Mouse (Mus musculus): ENCODE results near the gene Ccdc14.
A peak's percentile ranks its signal among the peaks of the same experiment; 100 is the strongest.
"Not testable (repeated sequence)": the region's sequence is repeated elsewhere in the genome, so short reads cannot be mapped to it uniquely, and the experiment has no call there.

Gene Ccdc14

DNA sequence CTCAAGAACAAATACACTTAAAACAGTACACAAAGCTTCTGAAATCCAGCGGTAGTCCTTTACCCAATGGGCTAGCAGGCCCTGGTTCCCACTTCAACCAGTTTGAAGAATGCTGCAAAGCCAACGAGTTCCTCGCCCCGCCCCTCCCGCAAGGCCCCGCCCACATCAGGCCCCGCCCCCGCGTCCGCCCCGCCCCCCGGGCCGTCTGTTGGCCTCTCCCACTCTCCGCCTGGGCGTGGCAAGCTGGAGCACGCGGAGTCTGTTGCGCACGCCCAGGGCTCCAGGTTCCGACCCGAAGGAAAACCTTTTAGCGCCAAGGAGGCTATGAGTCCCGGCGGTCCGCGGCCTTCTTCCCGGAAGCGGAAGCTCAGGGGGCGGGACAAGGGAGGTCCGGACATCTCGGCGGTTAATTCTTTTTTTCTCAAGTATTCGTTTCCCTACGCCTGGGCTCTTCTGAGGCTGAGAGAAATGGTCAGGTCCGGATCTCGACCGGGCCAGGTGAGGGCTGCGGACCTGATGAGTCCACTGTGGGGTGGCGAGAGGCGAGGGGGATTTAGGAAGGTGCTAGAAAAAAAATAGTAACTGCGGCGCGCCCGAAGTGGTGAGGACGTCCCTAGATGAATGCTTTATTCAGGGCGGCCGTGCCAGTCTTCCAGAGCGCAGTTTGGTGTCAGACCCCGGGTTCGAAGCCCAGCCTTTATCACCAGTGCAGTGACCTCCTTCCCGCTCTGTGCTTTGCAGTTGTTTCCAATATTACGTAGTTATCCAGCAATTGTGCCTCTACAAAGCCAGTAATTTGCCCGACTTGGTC, at the start of gene Ccdc14:
Gene Ccdc14 (plus strand): TSS at position 283 of the 811 bp plus-strand sequence.
- DNase-seq (ENCODE audit: low spot score in 2 of 2) = peak; percentile 74 to 85

DNA sequence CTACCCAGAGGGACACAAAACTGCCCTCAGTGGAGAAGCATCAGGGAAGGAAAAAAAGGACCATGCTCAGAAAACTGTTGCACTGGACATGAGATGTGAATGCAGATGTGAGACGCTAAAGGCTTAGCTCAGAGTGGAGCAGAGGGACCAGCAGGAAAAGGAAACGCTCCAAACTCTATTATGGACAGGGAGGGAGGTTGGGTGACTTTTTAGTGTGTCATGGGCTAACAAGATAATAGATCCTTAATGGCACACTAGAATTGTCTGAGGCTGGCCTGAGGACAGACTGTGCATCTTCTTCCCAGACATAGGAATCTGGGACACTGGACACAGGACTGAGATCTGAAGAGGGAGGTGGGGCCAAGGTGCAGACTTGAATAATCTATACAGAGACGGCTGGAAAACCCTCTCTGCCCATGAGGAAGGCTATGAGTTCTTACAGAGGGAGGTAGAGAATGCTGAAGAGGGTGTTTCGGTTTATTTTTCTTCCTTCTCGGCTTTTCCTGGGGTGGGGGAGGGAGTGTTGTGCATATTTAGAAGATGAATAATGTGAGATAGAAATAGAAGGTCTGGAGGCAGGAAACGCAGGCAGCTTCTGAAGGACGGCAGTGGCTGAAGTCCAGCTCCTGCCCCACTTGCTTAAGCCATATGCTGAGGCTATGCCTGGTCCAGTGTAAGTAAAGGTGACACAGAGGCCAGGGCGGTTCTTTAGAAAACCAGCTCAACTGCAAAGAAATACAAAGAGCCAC, 46.7 kb upstream of the Ccdc14 start:
- no peak for DNase-seq (ENCODE audit: low spot score in 2 of 2)

DNA sequence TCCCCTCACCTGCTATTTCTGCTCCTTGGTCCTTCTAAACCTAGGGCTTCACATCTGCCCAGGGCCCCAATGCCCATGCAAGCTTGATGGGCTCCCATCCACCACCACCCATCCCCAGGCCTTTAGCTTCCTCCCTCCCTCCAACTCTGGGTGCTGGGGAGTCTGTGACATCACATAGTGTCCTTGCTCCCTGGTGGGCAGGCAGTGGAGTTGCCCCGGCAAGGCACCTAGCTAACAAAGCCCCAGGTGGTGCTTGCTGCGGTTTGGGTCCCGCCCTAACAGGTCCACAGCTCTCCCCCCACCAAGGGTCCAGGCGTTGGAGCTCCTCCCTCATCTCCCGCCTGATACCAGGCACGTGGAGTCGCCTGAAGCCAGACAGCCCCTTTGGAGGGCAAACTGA, 40.8 kb upstream of the Ccdc14 start, which contains the start of gene Ropn1:
Gene Ropn1 (plus strand): TSS at position 301 of the 400 bp plus-strand sequence.
- no peak for DNase-seq (ENCODE audit: low spot score in 2 of 2)

GRCm38 (mm10) chr16:34653023-34653422, 37.4 kb upstream of the Ccdc14 start:
- DNase-seq (ENCODE audit: low spot score in 2 of 2) = no peak

DNA sequence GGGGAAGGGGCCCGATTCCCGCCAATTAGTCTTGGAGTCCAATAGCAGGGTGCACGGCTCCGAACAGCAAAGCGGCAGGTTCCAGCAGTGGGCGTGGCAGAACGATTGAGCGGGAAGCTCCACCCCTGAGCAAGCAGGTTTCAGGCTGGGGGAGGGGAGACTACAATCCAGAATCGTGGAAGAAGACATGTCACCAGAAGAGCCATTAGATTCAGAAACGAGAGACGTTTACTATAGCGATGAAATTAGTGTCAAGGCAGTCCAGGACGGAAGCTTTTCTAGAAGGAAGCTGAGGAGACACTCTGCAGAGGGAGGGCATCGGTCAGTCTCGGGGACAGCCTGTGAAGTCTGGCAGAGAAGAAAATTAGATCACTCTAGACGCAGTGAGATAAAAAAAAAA, 32.9 kb upstream of the Ccdc14 start:
- DNase-seq (ENCODE audit: low spot score in 2 of 2) = peak in 1 of 2 experiments; percentile 14

DNA sequence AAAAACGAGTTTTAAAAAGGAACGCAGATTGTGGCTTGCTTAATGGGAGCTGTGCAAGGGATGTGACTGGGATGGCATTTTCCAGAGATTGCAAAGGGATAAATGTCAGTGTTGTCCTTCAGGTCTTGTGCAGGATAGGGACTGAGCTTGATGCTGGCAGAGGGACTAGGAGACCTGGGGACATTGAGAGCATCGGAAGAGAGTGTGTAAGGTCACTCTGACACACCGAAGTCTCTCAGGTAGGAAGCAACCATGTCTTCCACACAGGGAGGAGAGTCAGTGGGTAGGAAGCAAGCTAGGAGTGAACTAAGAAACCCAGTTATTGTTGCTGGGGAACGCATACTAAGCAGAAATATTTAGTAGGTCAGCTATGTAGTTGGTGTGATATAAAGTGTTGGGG, 32.4 kb upstream of the Ccdc14 start:
- no peak for DNase-seq (ENCODE audit: low spot score in 2 of 2)

GRCm38 (mm10) chr16:34658388-34658787, 32.0 kb upstream of the Ccdc14 start:
- no peak for DNase-seq (ENCODE audit: low spot score in 2 of 2)

GRCm38 (mm10) chr16:34664553-34664952, 25.9 kb upstream of the Ccdc14 start:
- DNase-seq (ENCODE audit: low spot score in 2 of 2) = no peak

GRCm38 (mm10) chr16:34667031-34667726, 23.2 kb upstream of the Ccdc14 start:
- peak; percentile 45 to 59 for DNase-seq (ENCODE audit: low spot score in 2 of 2)

GRCm38 (mm10) chr16:34668341-34668740, 22.1 kb upstream of the Ccdc14 start:
- DNase-seq (ENCODE audit: low spot score in 2 of 2) = no peak

GRCm38 (mm10) chr16:34671966-34672365, 18.4 kb upstream of the Ccdc14 start:
- no peak for DNase-seq (ENCODE audit: low spot score in 2 of 2)

- DNase-seq (ENCODE audit: low spot score in 2 of 2) = peak; percentile 26 to 49
Measured at GRCm38 (mm10) chr16:34672822-34673221, 17.6 kb upstream of the Ccdc14 start.

GRCm38 (mm10) chr16:34674365-34674764, 16.1 kb upstream of the Ccdc14 start:
- DNase-seq (ENCODE audit: low spot score in 2 of 2) = no peak

DNA sequence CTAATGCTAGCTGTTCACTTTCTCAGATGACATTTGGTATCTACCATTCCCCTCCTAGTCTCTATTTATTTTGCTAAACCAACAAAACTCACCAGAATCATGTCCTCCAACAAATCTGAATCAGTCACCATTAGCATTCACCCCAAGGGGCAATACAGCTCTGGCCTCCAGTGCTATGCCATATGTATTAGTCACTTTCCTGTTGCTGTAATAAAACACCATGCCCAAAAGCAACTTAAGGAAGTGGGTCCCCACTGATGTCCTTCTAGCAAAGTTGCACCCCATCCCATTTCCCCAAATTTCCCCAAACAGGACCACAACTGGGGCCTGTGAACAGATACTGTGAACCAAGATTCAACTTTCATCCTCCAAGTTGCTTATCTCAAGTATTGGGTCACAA, 8.6 kb upstream of the Ccdc14 start:
- no peak for DNase-seq (ENCODE audit: low spot score in 2 of 2)

- DNase-seq (ENCODE audit: low spot score in 2 of 2) = no peak
Measured at GRCm38 (mm10) chr16:34689879-34690278, 537 bp upstream of the Ccdc14 start.

GRCm38 (mm10) chr16:34691156-34691555, 740 bp downstream of the Ccdc14 start:
- no peak for DNase-seq (ENCODE audit: low spot score in 2 of 2)

- DNase-seq (ENCODE audit: low spot score in 2 of 2) = no peak
Measured at GRCm38 (mm10) chr16:34694477-34694876, 4.1 kb downstream of the Ccdc14 start.

DNA sequence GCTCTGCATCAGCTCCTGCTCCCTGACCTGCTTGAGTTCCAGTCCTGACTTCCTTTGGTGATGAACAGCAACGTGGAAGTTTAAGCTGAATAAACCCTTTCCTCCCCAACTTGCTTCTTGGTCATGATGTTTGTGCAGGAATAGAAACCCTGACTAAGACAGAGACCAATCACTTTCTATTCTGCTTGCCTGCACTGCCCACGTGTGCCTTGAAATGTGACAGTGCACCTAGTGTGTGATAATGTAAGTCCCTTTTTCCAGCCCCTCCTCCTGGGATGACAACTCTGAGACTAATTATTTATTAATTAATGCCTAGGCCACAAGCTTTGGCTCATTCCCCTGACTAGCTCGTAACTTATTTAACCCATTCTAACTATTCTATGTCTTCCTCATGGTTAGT, 8.3 kb downstream of the Ccdc14 start:
- DNase-seq (ENCODE audit: low spot score in 2 of 2) = not testable (repeated sequence)

- DNase-seq (ENCODE audit: low spot score in 2 of 2) = peak; percentile 60 to 69
Measured at GRCm38 (mm10) chr16:34700165-34700827, 9.9 kb downstream of the Ccdc14 start.

DNA sequence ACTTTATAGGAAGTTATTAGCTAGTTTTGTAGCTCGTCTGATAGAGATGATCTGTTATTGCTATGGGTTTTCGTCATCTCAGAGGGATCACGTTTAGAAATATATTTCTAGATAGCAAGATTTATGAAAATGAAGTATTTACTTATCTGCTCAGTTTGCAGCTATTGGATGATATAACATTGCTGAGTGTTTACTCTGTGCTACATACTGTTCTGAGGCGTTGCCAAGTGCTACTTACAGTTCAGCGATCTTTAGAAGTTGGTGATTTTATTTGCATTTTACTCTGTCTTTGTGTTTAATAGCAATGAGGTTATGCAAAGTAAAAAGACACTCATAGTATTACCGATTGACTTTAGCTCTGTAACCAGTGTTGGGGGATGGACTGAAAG, 10.4 kb downstream of the Ccdc14 start:
- DNase-seq (ENCODE audit: low spot score in 2 of 2) = no peak

GRCm38 (mm10) chr16:34706019-34706418, 15.6 kb downstream of the Ccdc14 start:
- no peak for DNase-seq (ENCODE audit: low spot score in 2 of 2)

GRCm38 (mm10) chr16:34706487-34706946, 16.1 kb downstream of the Ccdc14 start:
- no peak for DNase-seq (ENCODE audit: low spot score in 2 of 2)
